ENCODE assay signal across 11 mouse cellular contexts in the genomic region with DNA sequence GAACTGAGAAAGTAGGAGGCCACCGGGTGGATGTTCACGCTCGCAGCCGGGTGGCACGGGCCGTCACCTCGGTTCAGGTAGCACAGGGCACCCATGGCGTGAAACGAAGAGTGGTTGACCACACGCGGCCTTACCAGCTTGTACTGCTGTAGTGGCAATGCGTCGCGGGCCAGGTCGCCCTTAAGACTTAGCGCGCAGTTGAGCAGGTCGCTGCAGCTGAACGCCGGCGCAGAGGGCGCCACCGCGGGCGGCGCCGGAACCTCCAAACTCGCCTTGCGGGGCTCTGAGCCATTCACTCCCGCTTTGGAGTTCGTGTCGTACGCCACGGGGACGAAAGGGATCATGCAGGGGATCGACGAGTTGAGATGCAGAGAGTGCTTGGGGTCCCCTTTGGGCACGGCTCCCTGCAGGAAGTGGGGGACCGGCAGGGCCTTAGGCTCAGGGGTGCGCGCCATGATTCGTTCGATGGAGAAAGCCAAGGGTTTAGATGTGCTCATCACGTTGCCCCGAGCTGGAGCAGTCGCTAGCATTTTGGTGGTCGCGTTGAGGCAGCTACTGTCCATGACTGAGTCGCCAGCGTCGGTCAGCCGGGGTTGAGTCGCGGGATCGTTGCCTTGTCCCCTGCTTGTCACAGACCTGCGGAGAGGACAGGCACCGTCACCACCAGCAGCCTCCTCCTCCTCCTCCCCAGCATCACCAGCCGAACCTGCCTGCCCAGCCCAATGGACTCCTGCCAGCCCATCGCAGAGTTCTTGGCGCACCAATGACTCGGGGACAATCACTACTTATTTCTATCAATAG. TPM values are rescaled to one million over a fixed set of nuclear protein-coding genes. Genes with fewer than 3 reads are reported as not detected.
DNase-seq lines count a peak whose midpoint lies in the region; ATAC-seq and TF ChIP-seq lines count a peak whose summit lies in the region.
"Had no signal": no experiment of that assay in that cellular context is flagged by ENCODE, and none has a peak within 500 bp of the region (broad histone marks: within the 10 kb centered on the region; RNA-seq: fewer than 3 reads in every experiment).

No protein-coding gene starts in this region.

- H3K9ac ChIP-seq in hindbrain, postnatal 0 days (replicated peaks; ENCODE audit: low read length), result no peak overlapping the region
- H3K9ac ChIP-seq in hindbrain, embryonic 14.5 days, result no peak overlapping the region
- H3K9ac ChIP-seq in midbrain, embryonic 16.5 days (ENCODE audit: low read depth, low read length), result no peak overlapping the region

- DNase-seq in hindbrain, embryonic 10.5 days (ENCODE audit: low spot score), result peak; percentile 65
- DNase-seq in hindbrain, postnatal 0 days (ENCODE audit: low spot score), result no peak
- DNase-seq in brain, embryonic 14.5 days (ENCODE audit: low read depth), result peak; percentile 65
- no peak for DNase-seq in hindbrain, embryonic 14.5 days (ENCODE audit: low spot score)
- no peak for DNase-seq in right cerebral cortex, adult 18-20 months
- DNase-seq in thymus, postnatal 14 days, result no peak
- DNase-seq in left cerebral cortex, postnatal 36 days (ENCODE audit: low spot score in 2 of 2), result no peak
- DNase-seq: cerebellum, adult 9-11 months had no signal

- no peak overlapping the region for H3K27ac ChIP-seq in hindbrain, embryonic 10.5 days
- H3K27ac ChIP-seq in hindbrain, postnatal 0 days, result no peak overlapping the region
- no peak overlapping the region for H3K27ac ChIP-seq in hindbrain, embryonic 14.5 days
- H3K27ac ChIP-seq in midbrain, embryonic 16.5 days (ENCODE audit: low read length), result no peak overlapping the region

- no peak for ATAC-seq in hindbrain, postnatal 0 days
- ATAC-seq in hindbrain, embryonic 14.5 days (ENCODE audit: low FRiP score), result 0 out of 2 replicates have a peak, but pooled peaks have one; percentile 33
- ATAC-seq in midbrain, embryonic 16.5 days, result no peak

- no peak for TF ChIP-seq CTCF in hindbrain, postnatal 0 days (IDR thresholded peaks at IDR 0.05; ENCODE audit: low read depth)
- TF ChIP-seq CTCF in brain, embryonic 14.5 days (IDR thresholded peaks at IDR 0.05; ENCODE audit: borderline replicate concordance, extremely low read depth, insufficient read depth, insufficient read length), result no peak

- H3K4me2 ChIP-seq in hindbrain, postnatal 0 days (ENCODE audit: low read depth, low read length), result no peak overlapping the region
- H3K4me2 ChIP-seq in hindbrain, embryonic 14.5 days (replicated peaks), result no peak overlapping the region
- peak overlapping the region; percentile 19; the same call in 1 of the 2 replicates for H3K4me2 ChIP-seq in midbrain, embryonic 16.5 days (ENCODE audit: low read length)

- no peaks in the 10 kb centered on the region for H3K36me3 ChIP-seq in hindbrain, embryonic 10.5 days
- no peaks in the 10 kb centered on the region for H3K36me3 ChIP-seq in hindbrain, postnatal 0 days (ENCODE audit: insufficient read depth, low read length)
- H3K36me3 ChIP-seq in hindbrain, embryonic 14.5 days (replicated peaks; ENCODE audit: control insufficient read depth, insufficient read depth), result no peaks in the 10 kb centered on the region
- no peaks in the 10 kb centered on the region for H3K36me3 ChIP-seq in midbrain, embryonic 16.5 days (ENCODE audit: control insufficient read depth, insufficient read depth, low read length)

- under 1% methylated on average over 61 of the region's 61 CpGs for WGBS in hindbrain, embryonic 10.5 days
- WGBS in hindbrain, postnatal 0 days, result 1% methylated on average over 61 of the region's 61 CpGs
- under 1% methylated on average over 61 of the region's 61 CpGs for WGBS in hindbrain, embryonic 14.5 days
- under 1% methylated on average over 61 of the region's 61 CpGs for WGBS in midbrain, embryonic 16.5 days

- H3K9me3 ChIP-seq in hindbrain, embryonic 10.5 days, result no peaks in the 10 kb centered on the region
- no peaks in the 10 kb centered on the region for H3K9me3 ChIP-seq in hindbrain, postnatal 0 days (ENCODE audit: low read length)
- H3K9me3 ChIP-seq in hindbrain, embryonic 14.5 days (ENCODE audit: control insufficient read depth, low read length), result 0 out of 2 replicates have a peak, but pooled peaks cover 4% of the 10 kb centered on the region
- H3K9me3 ChIP-seq in midbrain, embryonic 16.5 days (replicated peaks; ENCODE audit: control insufficient read depth, low read length, poor library complexity, severe bottlenecking), result no peaks in the 10 kb centered on the region

- peaks cover 99% of the 10 kb centered on the region for H3K27me3 ChIP-seq in hindbrain, embryonic 10.5 days (ENCODE audit: insufficient read depth, poor library complexity, severe bottlenecking)
- H3K27me3 ChIP-seq in hindbrain, postnatal 0 days (ENCODE audit: insufficient read depth, low read length), result peaks cover 76% of the 10 kb centered on the region
- H3K27me3 ChIP-seq in hindbrain, embryonic 14.5 days (ENCODE audit: control insufficient read depth, insufficient read depth, low read length), result peaks cover 93% of the 10 kb centered on the region
- peaks cover 51% of the 10 kb centered on the region for H3K27me3 ChIP-seq in midbrain, embryonic 16.5 days (ENCODE audit: control insufficient read depth, insufficient read depth, low read depth, low read length)

- no peak for TF ChIP-seq POLR2A in brain, embryonic 14.5 days (IDR thresholded peaks at IDR 0.05; ENCODE audit: borderline replicate concordance, extremely low read depth, insufficient read depth, insufficient read length, poor library complexity, severe bottlenecking)

- peaks cover 36% of the 10 kb centered on the region for H3K4me1 ChIP-seq in hindbrain, embryonic 10.5 days (replicated peaks)
- H3K4me1 ChIP-seq in hindbrain, postnatal 0 days (ENCODE audit: insufficient read depth, low read length), result no peaks in the 10 kb centered on the region
- no peaks in the 10 kb centered on the region; the same call in 1 of the 2 replicates for H3K4me1 ChIP-seq in hindbrain, embryonic 14.5 days (replicated peaks; ENCODE audit: control insufficient read depth, insufficient read depth, low read length)
- peaks cover 9% of the 10 kb centered on the region for H3K4me1 ChIP-seq in midbrain, embryonic 16.5 days (ENCODE audit: control insufficient read depth, insufficient read depth, low read length)

- intact Hi-C loops in left cerebral cortex, postnatal 36 days (cut with DNase I), result loop anchor here (10.0 kb wide), 1 partner anchor 953 kb away; no protein-coding TSS in a partner anchor

- peak overlapping the region; percentile 56 for H3K4me3 ChIP-seq in hindbrain, embryonic 10.5 days
- H3K4me3 ChIP-seq in hindbrain, postnatal 0 days (ENCODE audit: low read length), result no peak overlapping the region; the same call in 1 of the 2 replicates
- H3K4me3 ChIP-seq in hindbrain, embryonic 14.5 days (replicated peaks; ENCODE audit: low read length), result no peak overlapping the region
- H3K4me3 ChIP-seq in midbrain, embryonic 16.5 days (ENCODE audit: low read depth, low read length), result peak overlapping the region; percentile 4

RNA-seq across cellular contexts. Expression of a gene that starts 0.5 kb away (rescaled TPM):
- polyA plus RNA-seq in hindbrain, embryonic 10.5 days (2016; fragmentation: Nextera tagmentation; extraction: Ambion mirVana), result 0.33 and 1.4 TPM in 2 replicates
- total RNA-seq in hindbrain, postnatal 0 days (2014; rRNA removed), result 0.05 TPM in 1 of 2 replicates, not detected in the other
- not detected in 2 replicates for polyA plus RNA-seq in hindbrain, postnatal 0 days (2015; fragmentation: Nextera tagmentation; extraction: Ambion mirVana)
- 9.9 and 16.1 TPM in 2 replicates for polyA plus RNA-seq in brain, embryonic 14.5 days (2012; rRNA removed)
- not detected in 2 replicates for polyA plus RNA-seq in hindbrain, embryonic 14.5 days (2014; fragmentation: Nextera tagmentation; extraction: Ambion mirVana)
- 4.7 and 8.9 TPM in 2 replicates for polyA plus RNA-seq in midbrain, embryonic 16.5 days (2015; fragmentation: Nextera tagmentation; extraction: Ambion mirVana)
- under 1 TPM; 0.12 to 0.20 TPM for total RNA-seq in left cerebral cortex, postnatal 36 days (2021)
- total RNA-seq: MEL; neutrophil, adult 5-6 weeks had no signal

Comparison
In these comparisons a context has a peak if more than half of its experiments do, and no peak if none do; other contexts are left out.
1. DNase-seq: peak in hindbrain, embryonic 10.5 days (single experiment) and brain, embryonic 14.5 days (single experiment); none in hindbrain, postnatal 0 days (single experiment), hindbrain, embryonic 14.5 days (single experiment), right cerebral cortex, adult 18-20 months (single experiment), thymus, postnatal 14 days (single experiment) and left cerebral cortex, postnatal 36 days (0 of 2).
2. H3K4me3 ChIP-seq: peak in hindbrain, embryonic 10.5 days (single experiment) and midbrain, embryonic 16.5 days (single experiment); none in hindbrain, postnatal 0 days (single experiment) and hindbrain, embryonic 14.5 days (single experiment).